16 mouse cellular contexts compared by ENCODE assay signal in genomic region chr12:116778095-116779090, GRCm38 (mm10).
DNase-seq lines count a peak whose midpoint lies in the region; ATAC-seq and TF ChIP-seq lines count a peak whose summit lies in the region.
"Had no signal": no experiment of that assay in that cellular context is flagged by ENCODE, and none has a peak within 500 bp of the region (broad histone marks: within the 10 kb centered on the region; RNA-seq: fewer than 3 reads in every experiment).

No protein-coding gene starts in this region.

- no peaks in the 10 kb centered on the region; the same call in 1 of the 2 replicates for H3K4me1 ChIP-seq in forebrain, embryonic 11.5 days (replicated peaks; ENCODE audit: control insufficient read depth, insufficient read depth, low read length)
- no peaks in the 10 kb centered on the region for H3K4me1 ChIP-seq in forebrain, postnatal 0 days (ENCODE audit: insufficient read depth)
- H3K4me1 ChIP-seq in forebrain, embryonic 16.5 days (replicated peaks; ENCODE audit: control insufficient read depth, insufficient read depth, low read length), result no peaks in the 10 kb centered on the region
- H3K4me1 ChIP-seq: intestine, embryonic 15.5 days had no signal

- no peak for TF ChIP-seq CTCF in forebrain, postnatal 0 days (IDR thresholded peaks at IDR 0.05; ENCODE audit: low read depth)

- no peak overlapping the region for H3K9ac ChIP-seq in forebrain, embryonic 11.5 days (ENCODE audit: low read length)
- no peak overlapping the region for H3K9ac ChIP-seq in forebrain, postnatal 0 days
- H3K9ac ChIP-seq in forebrain, embryonic 16.5 days (replicated peaks; ENCODE audit: low read depth, low read length), result no peak overlapping the region
- H3K9ac ChIP-seq: intestine, embryonic 15.5 days had no signal

- ATAC-seq in forebrain, embryonic 11.5 days (replicated peaks; ENCODE audit: low FRiP score), result peak; percentile 71
- no peak for ATAC-seq in forebrain, postnatal 0 days
- peak; percentile 58; the same call in 1 of the 2 replicates for ATAC-seq in forebrain, embryonic 16.5 days
- ATAC-seq: intestine, embryonic 15.5 days had no signal

- H3K27me3 ChIP-seq in forebrain, embryonic 11.5 days (ENCODE audit: control insufficient read depth, insufficient read depth, low read length), result no peaks in the 10 kb centered on the region
- H3K27me3 ChIP-seq in forebrain, postnatal 0 days (ENCODE audit: insufficient read depth, low read length), result no peaks in the 10 kb centered on the region
- no peaks in the 10 kb centered on the region for H3K27me3 ChIP-seq in forebrain, embryonic 16.5 days (replicated peaks; ENCODE audit: control insufficient read depth, insufficient read depth, low read length)
- H3K27me3 ChIP-seq: intestine, embryonic 15.5 days had no signal

- 48% methylated on average over 4 of the region's 4 CpGs for WGBS in forebrain, embryonic 11.5 days
- WGBS in forebrain, postnatal 0 days, result 30% methylated on average over 4 of the region's 4 CpGs
- WGBS in forebrain, embryonic 16.5 days, result 42% methylated on average over 4 of the region's 4 CpGs

- no peak overlapping the region for H3K4me3 ChIP-seq in forebrain, embryonic 11.5 days (ENCODE audit: low read depth, low read length)
- no peak overlapping the region for H3K4me3 ChIP-seq in forebrain, postnatal 0 days (ENCODE audit: low read depth, low read length)
- no peak overlapping the region for H3K4me3 ChIP-seq in forebrain, embryonic 16.5 days (replicated peaks; ENCODE audit: low read length)
- H3K4me3 ChIP-seq: intestine, embryonic 15.5 days had no signal

- no peak overlapping the region for H3K27ac ChIP-seq in forebrain, embryonic 11.5 days (ENCODE audit: low read depth, low read length)
- no peak overlapping the region for H3K27ac ChIP-seq in forebrain, postnatal 0 days (ENCODE audit: low read depth, low read length)
- H3K27ac ChIP-seq in forebrain, embryonic 16.5 days (ENCODE audit: low read length), result no peak overlapping the region
- H3K27ac ChIP-seq: intestine, embryonic 15.5 days had no signal

- H3K9me3 ChIP-seq in forebrain, embryonic 11.5 days (ENCODE audit: control insufficient read depth, low read length), result no peaks in the 10 kb centered on the region
- no peaks in the 10 kb centered on the region for H3K9me3 ChIP-seq in forebrain, postnatal 0 days (ENCODE audit: low read length)
- no peaks in the 10 kb centered on the region for H3K9me3 ChIP-seq in forebrain, embryonic 16.5 days (ENCODE audit: control insufficient read depth, low read length)
- H3K9me3 ChIP-seq: intestine, embryonic 15.5 days had no signal

- no peak for DNase-seq in forebrain, embryonic 11.5 days (ENCODE audit: low spot score)
- no peak for DNase-seq in forebrain, postnatal 0 days
- peak; percentile 68 to 83 for DNase-seq in lung, adult 18-20 months
- no peak for DNase-seq in lung, postnatal 14 days
- peak; percentile 10 for DNase-seq in mesoderm, embryonic 11.5 days (ENCODE audit: low read depth, low spot score)
- DNase-seq in cerebellum, postnatal 14 days, result no peak
- DNase-seq in ovary, postnatal 36 days (ENCODE audit: low spot score), result no peak
- DNase-seq: adrenal gland, postnatal 10 days; cerebellum, postnatal 25 days; heart, postnatal 10 days; kidney, postnatal 4 days; layer of hippocampus, postnatal 36 days; right cerebral cortex, postnatal 25 days; thymus, adult 2 months had no signal

- no peaks in the 10 kb centered on the region for H3K36me3 ChIP-seq in forebrain, embryonic 11.5 days (ENCODE audit: control insufficient read depth, insufficient read depth, low read length)
- H3K36me3 ChIP-seq in forebrain, postnatal 0 days (ENCODE audit: insufficient read depth), result no peaks in the 10 kb centered on the region
- H3K36me3 ChIP-seq in forebrain, embryonic 16.5 days (ENCODE audit: control insufficient read depth, insufficient read depth), result no peaks in the 10 kb centered on the region
- H3K36me3 ChIP-seq: intestine, embryonic 15.5 days had no signal

- no peak overlapping the region for H3K4me2 ChIP-seq in forebrain, embryonic 11.5 days (ENCODE audit: low read depth, low read length, severe bottlenecking)
- no peak overlapping the region for H3K4me2 ChIP-seq in forebrain, postnatal 0 days (ENCODE audit: low read depth)
- no peak overlapping the region for H3K4me2 ChIP-seq in forebrain, embryonic 16.5 days (ENCODE audit: low read length)
- H3K4me2 ChIP-seq: intestine, embryonic 15.5 days had no signal

Comparison
In these comparisons a context has a peak if more than half of its experiments do, and no peak if none do; other contexts are left out.
1. DNase-seq: peak in lung, adult 18-20 months (2 of 2) and mesoderm, embryonic 11.5 days (single experiment); none in forebrain, embryonic 11.5 days (single experiment), forebrain, postnatal 0 days (single experiment), lung, postnatal 14 days (single experiment), cerebellum, postnatal 14 days (0 of 2) and ovary, postnatal 36 days (single experiment).